Mouse (Mus musculus): ENCODE data around the gene Slc27a3. TPM values are rescaled to one million over a fixed set of nuclear protein-coding genes. Genes with fewer than 3 reads are reported as not detected.
A peak's percentile ranks its signal among the peaks of the same experiment; 100 is the strongest.

Slc27a3 gene
- 100 to 1,000 TPM in 1 of 2 experiments, 10 to 100 TPM in 1; 66.9 to 196 TPM for total RNA-seq (2021)
- 384 and 508 TPM in 2 replicates for polyA plus RNA-seq (2012; rRNA removed)
- long read RNA-seq, transcript Slc27a3-201 (10 exons, 2,259 nt), result major isoform, 195 of 226 reads
- long read RNA-seq, partial matches to known transcripts, result 19 of 226 reads
- long read RNA-seq, other reads (novel, unspliced or antisense), result 11 of 226 reads

DNA sequence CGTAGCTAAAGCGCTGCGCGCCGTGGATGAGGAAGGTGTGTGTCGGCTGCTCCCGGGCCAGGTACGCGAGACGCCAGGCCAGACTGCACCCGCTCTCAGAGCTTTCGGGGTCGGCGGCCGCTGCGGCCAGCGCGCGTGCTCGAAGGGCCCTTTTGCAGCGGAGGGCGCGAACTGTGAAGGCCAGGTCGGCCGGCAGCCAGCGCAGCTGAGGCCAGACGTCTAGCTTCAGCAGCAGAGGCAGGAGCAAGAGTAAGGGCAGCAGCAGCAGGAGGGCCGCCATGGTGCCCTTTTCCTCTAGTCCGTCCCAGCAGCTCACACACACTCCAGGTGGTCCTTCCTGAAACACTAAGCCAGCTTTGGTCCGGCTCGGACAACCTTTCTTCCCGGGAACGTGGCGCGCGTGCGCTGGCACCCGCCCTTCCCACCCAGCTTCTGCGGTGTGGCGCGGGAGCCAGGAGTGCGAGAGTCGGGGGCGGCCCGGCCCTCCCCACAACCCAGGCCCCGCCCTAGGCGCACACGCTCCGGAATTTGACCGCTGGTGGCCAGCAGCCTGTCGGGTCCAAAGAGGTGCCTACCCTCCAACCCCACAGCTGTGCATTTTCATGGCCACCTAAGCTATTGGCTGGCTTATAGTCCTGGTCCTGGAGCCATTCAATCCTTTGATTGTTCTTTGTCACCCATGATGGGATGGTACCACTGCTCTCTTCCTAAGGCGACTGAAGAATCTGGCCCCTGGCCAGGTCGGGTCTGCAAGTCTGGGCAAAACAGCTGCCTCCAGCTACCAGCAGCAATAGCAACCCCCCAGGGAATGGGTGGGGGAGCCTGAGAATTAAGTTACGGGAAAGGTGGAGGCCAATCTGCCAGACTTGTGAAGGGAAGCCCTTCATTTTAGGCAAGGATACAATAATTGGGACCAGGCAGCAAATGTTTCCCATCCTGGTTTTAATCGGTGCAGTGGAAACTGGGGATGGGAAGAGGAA, at the start of gene Slc27a3:
Slc27a3 (minus strand) TSS at position 428 of the 980 bp plus-strand sequence.
- DNase-seq, result peak; percentile 91

DNA sequence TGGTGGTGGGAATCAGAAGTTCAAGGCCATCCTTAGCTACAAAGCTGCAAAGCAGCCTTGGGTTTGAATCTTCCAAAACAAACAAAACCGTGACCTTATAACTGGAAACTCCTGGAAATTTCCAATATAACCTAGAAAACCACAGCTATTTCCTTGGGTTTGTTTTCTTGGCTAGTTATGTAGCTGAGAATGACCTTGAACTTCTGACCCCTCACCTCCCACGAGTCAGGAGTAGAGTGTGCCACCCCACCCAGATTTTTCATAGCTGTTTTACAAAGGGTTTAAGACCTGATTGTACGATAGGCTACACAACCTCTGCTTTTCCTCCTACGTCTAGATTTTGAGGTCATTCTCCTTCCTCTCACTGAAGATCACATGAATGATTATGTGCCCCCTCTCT, 47.4 kb upstream of the Slc27a3 start:
- DNase-seq, result no peak

DNA sequence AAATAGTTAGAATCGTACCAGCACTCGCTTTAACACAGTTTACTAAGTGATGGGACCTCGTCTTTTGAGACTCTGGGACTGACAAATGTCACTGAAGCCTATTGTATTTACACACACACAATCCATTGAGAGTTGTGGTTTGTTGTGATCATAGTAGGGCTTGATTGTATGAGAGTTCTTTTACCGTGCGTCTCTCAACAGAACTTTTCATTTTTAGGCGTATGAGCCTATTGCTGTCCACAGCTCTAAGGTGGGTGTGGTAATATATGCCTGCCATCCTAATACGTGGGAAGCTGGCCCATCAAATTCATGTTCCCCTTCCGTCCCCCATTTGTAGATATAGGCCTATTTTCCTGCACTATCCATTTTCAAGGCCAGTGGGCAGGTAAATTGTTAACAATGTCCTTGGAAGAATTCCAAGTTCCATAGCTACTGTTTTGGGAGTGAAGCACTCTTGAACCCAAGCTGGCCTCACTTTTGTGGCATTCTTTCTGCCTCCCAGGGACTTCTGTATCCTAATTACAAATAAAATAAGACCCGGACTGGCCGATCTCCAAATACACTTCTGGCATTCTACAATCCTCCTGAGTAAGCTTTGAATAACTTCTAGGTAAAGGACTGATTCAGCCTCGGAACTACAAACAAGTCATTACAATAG, 44.5 kb upstream of the Slc27a3 start:
- DNase-seq, result no peak

DNA sequence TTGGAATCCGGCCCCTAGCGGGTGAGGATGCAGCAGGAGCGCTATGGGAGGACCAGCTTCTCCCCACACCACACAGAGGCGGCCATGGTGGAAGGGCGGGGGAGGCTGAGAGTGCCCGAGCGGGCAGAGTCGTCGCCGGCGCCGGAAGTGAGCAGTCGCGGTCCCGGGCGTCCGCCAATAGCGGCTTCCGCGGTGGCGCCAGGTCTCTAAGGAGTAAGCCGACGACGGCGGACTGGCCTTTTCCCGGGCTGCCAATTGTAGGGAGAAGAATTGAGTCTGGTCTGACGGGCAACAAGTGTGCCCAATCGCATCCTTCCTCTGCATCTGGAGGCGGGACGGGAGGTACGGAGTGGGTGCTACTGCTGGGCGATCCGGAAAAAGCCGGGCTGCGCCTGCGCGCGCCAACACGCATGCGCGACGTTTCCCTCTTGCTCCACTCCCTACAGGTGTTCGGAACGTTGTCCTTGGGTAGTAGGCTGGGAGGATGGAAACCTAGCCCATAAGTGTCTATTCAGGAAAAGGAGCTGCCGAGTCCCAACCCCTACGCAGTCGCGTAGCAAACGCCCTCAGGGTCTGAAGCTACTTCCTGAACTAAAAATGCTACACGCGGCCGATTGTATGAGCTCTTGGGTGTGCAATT, 43.8 kb upstream of the Slc27a3 start, which contains the start of gene Ints3:
Ints3 (minus strand) TSS at position 242 of the 640 bp plus-strand sequence.
- DNase-seq, result peak; percentile 100

DNA sequence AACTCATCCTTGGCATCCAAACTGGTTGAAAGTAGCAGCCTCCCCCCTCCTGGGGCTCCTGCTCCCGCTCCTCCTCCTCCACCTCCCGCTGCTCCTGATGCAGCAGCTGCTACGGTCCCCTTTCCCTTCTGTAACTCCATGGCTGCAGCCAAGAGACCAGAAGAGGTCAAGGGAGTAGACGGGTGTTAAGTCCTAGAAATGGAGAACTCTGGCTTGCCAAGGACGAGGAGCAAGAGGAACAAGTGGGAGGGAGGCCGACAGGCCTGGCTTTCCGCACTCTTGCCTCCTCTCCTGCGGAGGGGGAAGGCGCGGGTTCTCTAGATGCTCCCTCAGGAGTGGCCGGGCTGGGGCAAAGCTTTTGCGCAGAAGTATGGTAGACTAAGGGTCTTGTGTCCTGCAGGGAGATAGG, 43.1 kb upstream of the Slc27a3 start:
- DNase-seq, result peak; percentile 77

DNA sequence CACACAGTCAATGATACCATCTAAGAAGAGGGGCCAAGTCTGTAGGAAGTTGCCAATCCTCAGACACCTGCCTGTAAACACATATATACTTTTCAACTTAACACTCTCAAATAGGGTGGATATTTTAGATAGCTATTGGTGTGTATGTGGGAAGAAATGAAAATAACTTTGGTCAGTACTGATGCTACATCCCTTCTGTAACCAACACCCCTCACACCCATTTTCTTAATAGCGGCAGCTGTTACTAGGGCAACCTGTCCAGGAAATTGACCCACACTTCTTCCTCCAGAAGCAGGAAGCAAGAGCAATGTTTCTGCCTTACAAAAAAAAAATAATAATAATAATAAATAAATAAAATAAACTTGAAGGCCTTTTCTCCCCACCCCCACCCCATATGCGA, 42.6 kb upstream of the Slc27a3 start:
- no peak for DNase-seq

DNA sequence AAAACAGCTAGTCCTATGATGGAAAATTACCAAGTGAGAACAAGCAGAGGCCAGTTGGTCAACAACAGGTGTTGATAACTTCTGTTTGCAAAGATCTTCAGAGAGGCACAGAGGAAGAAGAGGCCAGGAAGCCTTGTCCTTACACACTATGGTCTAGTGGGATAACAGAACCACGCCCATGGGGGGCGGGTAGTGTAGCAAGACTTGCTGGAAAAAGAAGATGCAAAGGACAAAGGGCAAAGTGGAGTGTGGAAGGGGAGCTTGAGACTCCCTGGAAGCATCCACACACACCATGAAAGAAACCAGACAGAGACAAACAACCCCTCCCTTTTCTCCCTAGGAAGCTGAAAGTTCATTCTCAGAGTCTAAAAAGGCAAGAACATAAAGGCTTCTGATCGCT, 39.8 kb upstream of the Slc27a3 start:
- no peak for DNase-seq

DNA sequence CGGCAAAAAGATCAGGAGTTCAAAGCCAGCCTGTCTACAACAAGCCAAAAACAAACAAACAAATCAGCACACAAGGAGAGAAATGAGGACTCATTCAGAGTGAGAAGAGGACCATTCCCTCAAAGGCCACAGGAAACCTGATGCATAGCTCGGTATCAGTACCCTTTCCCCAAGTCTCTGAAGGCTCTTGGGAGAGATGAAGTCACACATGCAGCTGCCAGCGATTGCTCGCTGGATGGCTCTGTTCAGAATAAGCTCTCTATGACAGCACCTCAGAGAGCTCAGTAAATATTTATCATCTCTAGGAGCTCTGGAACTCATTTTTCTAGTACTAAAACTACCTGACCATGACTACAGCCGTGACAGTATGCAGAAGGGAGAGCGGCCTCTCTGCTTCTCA, 38.4 kb upstream of the Slc27a3 start:
- DNase-seq, result no peak

DNA sequence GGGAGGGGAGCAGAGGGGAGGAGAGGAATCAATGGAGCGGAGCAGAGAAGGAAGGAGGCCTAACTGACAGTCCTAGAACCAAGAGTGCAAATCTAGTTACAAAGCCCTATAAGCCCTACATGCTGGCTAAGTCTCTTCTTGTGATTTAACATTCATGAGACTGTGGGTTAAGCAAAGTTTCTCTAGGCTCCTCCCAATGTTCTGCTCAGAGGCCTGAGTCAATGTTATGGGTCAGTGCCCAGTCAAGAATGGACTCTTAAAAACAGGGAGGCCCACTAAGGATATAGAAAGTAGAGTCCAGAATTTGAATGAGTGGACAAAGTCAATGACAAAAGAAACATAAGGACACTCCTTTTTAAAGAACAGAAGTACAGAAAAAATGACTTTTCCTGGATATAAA, 37.8 kb upstream of the Slc27a3 start:
- DNase-seq, result no peak

DNA sequence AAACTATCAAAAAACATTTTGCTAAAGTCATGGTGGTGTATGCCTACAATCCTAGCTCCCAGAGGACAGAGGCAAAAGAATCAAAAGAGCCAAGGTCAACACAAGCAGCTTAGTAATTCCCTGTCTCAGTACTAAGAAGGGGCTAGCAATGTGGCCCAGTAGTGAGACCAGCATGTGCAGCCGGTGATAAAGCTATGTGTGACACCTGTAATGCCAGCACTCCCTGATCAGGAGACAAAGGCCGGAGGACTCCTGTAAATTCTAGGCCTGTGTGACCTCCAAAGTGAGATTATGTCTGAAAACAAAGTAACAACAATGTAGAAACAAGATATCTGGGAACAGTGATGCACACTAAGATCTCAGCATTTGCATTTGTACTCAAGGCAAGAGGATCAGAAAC, 35.8 kb upstream of the Slc27a3 start:
- no peak for DNase-seq

DNA sequence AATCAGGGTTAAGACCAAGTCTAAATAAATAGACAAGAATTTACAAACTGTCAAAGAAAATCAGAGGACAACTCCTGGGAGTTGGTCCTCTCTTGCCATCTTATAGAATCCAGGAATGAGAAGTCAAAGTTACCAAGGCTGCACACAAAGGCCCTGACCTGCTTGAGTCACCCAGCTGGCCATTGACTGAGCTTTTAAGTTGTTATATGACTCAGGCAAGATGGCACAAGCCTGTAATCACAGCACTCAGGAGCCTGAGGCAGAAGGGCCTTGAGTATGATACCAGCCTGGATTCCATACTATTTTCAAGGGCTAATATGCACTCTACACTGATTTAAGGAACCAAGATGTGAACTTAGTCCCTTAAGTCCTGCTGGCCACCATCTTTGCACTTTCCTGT, 33.8 kb upstream of the Slc27a3 start:
- peak; percentile 67 for DNase-seq

DNA sequence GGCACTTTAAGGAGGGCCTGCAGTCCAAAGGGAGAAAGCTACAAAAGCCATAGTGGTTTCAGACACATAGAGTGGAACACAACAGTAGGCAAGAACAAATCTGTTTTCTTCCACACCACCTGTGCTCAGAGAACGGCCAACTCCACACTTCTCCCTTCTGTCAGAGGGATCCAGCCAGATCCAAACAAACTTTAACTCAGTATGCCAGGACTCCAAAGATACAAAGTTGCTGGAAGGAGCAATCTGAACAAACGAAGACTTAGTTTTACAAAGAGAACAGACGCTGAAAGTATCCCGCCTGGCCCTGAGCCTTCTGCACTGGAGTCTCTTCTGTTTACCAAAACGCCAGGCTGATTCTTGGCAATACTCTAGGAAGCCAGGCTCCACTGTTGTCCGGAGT, 31.0 kb upstream of the Slc27a3 start:
- no peak for DNase-seq

DNA sequence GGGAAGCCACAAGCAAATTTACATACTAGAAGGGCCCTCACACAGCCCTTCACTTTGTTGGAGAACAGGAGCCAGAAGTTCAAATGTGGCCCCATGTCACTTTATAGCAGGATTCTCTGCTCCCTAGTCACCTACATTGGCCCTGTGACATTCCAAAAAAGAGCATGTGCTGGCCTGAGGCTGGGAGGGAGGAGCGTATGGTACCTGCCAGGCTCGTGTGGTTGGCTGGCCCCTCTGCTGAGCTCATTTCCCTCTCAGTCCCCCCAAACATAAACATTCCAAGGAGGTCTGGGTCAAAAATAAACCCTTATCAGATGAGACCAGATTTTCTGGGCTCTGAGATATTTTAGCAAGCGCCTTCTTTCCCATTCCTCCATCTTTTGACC, 23.3 kb upstream of the Slc27a3 start:
- DNase-seq, result no peak

DNA sequence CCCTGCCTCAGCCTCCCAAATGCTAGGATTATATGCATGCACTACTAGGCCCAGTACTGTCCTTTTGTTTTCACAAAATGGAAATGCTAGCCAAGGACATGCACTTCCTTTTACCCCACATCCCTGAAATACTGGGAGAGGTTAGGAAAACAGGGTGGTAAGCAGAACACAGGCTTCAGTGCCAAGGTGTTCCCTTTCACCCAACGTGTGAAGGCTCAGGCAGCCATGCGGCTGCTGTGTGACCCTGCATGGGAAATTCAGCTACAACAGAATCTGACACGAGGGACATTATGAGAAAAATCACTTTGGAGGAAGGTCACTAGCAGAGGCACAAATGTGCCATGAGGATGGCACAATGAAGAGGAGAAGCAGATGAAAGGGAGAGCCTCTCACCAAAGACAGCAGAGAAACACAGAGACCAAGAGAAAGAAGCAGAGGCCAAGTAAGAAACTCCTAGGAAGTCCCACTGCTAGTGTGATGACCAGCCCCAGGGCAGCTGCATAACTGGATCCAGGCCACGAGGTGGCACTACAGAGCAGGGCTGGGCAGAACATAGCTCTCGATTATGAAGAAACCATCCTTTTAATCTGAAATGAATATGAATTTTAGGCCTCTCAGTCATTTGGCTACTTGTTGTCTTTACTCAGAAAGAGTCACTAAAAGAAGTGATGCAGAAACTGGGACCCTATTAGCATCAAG, 22.7 kb upstream of the Slc27a3 start:
- DNase-seq, result peak; percentile 87

DNA sequence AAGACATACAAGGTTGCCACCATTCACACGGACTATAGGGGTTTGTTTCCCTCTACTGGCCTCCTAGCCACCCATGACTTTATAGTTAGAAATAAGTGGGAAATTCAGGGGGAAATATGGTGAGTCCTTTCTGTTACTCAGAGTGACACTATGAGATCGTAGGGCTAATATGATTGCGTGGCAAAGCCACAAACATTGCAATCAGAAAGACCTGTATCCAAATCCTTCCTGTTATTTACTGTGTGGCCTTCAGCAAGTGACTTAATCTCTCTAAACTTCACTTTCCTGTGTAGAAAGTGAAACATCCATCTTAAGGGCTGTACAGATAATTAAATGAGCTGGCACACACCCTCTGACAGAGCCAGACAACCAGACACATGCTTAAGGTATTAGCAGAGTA, 19.0 kb upstream of the Slc27a3 start:
- DNase-seq, result no peak

DNA sequence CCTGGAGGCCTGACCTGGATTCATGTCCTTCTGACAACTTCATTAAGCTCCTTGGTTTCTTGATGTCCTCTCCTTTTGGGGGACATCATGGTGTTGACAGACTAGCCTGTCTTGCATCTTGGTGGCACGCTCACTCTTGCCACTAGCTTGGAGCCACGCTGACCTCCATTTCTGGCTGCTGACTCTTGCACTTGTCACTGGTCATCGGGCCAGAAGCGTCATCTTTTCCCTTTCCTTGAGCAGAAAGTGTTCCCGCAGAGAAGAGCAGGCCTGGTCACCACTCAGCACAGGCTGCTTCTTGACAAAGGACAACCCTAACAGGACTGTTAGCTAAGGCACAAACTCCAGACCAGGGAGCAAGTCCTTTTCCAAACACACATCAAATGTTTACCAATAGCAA, 16.7 kb upstream of the Slc27a3 start:
- DNase-seq, result peak; percentile 52

DNA sequence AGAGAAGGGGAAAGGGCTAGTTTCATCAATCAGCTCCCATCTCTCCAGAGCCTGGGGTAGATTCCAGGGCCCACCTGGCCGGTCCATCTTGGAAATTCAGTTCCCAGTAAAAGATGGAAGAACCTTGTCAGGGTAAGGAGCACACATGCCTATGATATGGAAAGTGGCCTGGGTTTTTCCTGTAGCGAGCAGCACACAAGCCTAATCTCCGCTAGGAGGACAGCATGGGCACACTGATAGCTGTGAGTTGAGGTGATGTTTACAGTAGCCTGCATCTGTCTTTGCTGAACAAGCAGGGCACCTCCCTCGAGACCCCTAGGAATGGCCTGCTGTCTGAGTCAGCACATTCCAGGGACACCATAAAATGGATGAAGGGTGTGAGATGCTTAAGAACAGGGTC, 14.9 kb upstream of the Slc27a3 start:
- DNase-seq, result no peak

DNA sequence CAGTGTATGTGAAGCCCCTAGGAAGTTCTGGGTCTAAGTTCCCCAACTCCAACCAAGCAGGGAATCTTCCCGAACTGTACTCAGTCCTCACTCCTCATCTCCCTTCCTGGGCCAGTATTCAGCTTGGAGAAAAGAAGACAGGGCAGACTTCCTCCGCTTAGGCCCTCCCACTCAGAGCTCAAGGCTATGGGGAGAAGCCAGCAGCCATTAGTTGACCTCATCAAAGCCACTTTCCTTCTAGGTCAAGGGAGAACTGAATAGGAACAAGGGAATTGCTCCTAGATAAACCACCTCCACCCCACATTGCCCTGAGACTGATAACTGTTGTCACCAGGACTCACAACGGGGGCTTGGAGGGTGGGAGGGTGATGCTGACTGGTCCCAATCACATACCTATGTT, 14.4 kb upstream of the Slc27a3 start:
- peak; percentile 86 for DNase-seq

DNA sequence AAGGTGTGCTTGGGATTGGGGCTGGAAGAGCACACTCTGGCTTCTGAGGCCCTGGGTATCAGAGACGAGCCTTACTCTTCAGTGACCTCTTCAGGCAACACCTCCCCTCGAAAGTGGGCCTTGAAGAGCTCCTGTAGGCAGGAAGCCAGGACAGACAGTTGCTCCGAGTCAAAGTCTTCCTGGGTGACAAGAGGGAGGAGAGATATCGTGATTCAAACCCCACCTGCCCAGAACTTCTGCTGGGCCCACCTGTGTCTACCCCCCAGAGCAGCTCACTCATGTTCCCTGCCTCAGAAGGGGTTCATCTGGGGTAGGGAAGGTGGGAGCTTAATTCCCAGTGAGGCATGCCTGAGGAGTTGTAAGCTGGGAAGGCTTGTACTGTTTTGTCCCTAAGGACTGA, 11.3 kb upstream of the Slc27a3 start:
- DNase-seq, result peak; percentile 47

DNA sequence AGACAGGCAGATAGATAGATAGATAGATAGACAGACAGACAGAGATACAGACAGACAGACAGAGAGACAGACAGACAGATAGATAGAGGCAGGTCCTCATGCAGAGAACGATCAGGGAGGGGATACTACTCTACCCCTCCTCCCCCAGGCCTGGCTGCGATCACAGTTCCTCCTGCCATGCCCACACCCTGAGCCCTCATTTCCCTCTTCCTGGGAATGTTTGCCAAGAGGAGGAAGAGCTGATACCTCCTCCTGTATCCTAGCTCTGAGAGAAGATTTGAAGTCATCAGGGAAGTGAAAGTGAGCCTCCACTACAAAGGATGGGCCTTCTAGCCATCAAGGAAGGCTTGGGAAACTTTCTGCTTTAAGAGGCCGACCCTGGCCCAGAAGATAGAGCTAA, 5.9 kb upstream of the Slc27a3 start:
- no peak for DNase-seq

DNA sequence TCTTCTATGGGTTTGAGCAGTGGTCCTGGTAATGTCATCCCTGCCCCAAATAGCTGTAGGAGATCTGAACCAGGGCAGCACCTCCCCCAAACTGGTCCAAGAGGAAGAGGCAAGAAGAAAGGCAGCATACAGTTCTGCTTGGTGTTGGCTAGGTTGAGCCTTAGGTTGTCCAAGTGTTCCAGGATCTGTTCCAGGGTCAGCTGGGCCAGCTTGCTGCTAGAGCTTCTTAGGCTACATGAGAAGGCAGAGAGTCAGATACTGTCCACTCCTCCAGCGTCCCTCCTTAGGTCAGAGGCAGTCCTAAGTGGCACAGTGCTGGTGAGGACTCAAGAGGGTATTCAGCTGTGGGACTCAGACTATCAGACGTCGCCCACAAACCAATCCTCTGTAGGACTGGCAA, 2.9 kb upstream of the Slc27a3 start:
- no peak for DNase-seq

DNA sequence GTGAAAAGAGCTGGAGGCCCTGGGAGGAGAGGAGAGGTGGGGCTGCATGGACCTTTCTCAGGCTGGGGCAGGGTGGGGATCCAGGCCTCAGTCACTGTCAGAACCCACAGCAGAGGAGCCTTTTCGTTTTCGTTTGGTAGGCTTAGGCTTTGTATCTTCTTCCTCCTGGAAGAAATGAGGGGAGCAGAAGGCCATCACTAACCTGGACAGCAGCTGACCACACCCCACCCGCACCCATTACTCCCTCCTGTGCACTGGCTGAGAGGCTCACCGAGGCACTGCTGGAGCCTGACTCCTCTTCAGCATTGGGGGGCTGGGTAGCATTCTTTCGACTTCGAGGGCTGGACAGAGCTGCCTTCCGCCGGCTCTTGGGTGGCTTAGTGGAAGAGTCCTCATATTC, 2.2 kb upstream of the Slc27a3 start:
- DNase-seq, result no peak

Data from adrenal gland, adult 2 months (tissue).